Mouse (Mus musculus): ENCODE data around the gene Sh3pxd2b. TPM values are rescaled to one million over a fixed set of nuclear protein-coding genes. Genes with fewer than 3 reads are reported as not detected.

Sh3pxd2b gene
- polyA plus RNA-seq, 1 experiment from 2014 or later, result 21.3 TPM

DNA sequence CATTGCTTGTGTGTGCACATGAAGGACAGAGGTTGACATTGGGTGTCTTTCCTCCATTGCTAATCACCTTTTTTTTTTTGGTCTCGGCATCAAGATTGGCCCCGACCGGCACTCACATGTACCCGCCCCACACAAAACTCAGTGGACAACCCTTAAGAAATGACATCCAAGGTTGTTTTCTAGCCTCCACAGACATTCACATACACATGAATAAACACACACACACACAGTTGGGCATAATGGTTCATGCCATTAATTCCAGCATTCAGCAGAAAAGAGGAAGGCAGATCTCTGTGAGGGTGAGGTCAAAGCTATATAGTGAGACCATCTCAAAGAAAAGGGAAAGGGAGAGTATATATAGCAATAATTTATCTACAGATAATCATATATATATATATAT is 105.1 kb downstream of the Sh3pxd2b start:
- no peak for ATAC-seq (ENCODE audit: insufficient read depth, low FRiP score)
- Histone ChIP-seq H3K4me2 (ENCODE audit: low read depth, low read length) (no peak overlapping the region), H3K9ac (ENCODE audit: low read length) (no peak overlapping the region), H3K36me3 (ENCODE audit: control insufficient read depth, insufficient read depth, low read length) (no peaks in the 10 kb centered on the region), H3K4me1 (ENCODE audit: control insufficient read depth, insufficient read depth, low read length) (0 out of 2 replicates have a peak, but pooled peaks cover 2% of the 10 kb centered on the region), H3K9me3 (replicated peaks; ENCODE audit: control insufficient read depth, low read length) (no peaks in the 10 kb centered on the region), H3K27ac (ENCODE audit: low read length) (no peak overlapping the region), H3K4me3 (replicated peaks; ENCODE audit: low read length) (no peak overlapping the region), H3K27me3 (ENCODE audit: control insufficient read depth, insufficient read depth, low read length) (no peaks in the 10 kb centered on the region)
- WGBS, result 90% methylated on average over 4 of the region's 4 CpGs

DNA sequence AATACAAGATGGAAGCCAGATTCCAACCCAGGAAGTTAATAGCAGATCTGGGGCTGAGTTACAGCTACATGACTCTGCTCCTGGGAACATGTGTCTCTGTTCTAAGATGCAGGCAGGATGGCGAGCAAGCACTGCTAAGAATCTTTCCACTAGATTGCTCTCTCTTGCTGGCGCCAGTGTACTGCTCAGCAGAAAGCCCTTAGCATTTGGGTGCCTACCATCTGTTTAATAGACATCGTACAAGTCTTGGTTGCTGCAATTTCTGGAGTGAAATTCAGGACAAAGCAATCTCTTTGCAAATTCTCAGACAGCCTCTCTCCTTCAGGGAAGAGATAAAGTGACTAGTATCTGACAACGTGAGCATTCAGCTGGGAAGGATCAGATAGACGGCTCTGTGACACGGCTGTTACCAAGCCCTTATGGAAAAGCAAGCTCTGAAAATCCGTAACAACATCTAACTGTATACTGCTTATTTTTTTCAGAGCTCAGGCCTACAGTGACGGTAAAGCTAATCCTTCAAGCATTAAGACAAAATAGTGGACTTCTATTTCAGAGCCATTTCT is 105.8 kb downstream of the Sh3pxd2b start:
- H3K4me1 ChIP-seq (ENCODE audit: control insufficient read depth, insufficient read depth, low read length), result 0 out of 2 replicates have a peak, but pooled peaks cover 2% of the 10 kb centered on the region
- 54% methylated on average over 8 of the region's 8 CpGs for WGBS
- peak overlapping the region; percentile 67 for H3K27ac ChIP-seq (ENCODE audit: low read length)
- no peaks in the 10 kb centered on the region for H3K36me3 ChIP-seq (ENCODE audit: control insufficient read depth, insufficient read depth, low read length)
- H3K9ac ChIP-seq (ENCODE audit: low read length), result peak overlapping the region; percentile 48; the same call in 1 of the 2 replicates
- H3K27me3 ChIP-seq (ENCODE audit: control insufficient read depth, insufficient read depth, low read length), result no peaks in the 10 kb centered on the region
- no peak for ATAC-seq (ENCODE audit: insufficient read depth, low FRiP score)
- no peak overlapping the region for H3K4me3 ChIP-seq (replicated peaks; ENCODE audit: low read length)
- 0 out of 2 replicates have a peak overlapping the region, but pooled peaks have one; percentile 87 for H3K4me2 ChIP-seq (ENCODE audit: low read depth, low read length)
- H3K9me3 ChIP-seq (replicated peaks; ENCODE audit: control insufficient read depth, low read length), result no peaks in the 10 kb centered on the region

DNA sequence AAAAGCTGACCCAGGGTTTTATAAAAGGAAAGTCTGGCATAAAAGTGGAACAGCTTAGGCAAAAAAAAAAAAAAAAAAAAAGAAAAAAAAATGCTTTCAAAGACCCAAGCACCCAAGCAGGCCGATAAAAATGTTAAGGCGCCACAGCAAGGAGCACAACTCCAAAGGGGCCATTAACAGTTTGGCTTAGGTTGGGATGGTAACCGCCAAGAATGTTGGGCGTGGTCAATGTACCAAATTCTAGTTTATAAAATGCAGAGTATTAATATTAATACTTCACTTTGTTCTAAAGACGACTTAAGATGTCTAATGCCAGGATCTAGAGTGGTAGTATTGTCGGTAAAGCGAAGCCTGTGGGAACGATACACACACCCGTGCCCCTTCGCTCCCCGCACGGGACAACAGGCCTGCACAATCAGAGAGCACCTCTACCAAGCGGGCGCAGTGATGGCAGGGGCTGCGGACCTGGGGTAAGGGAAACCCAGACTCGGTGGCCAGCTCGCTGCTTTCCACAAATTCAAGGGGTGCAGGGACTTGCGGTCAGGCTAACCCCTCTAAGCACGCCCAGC is 106.7 kb downstream of the Sh3pxd2b start:
- peak overlapping the region; percentile 97 for H3K27ac ChIP-seq (ENCODE audit: low read length)
- no peaks in the 10 kb centered on the region for H3K27me3 ChIP-seq (ENCODE audit: control insufficient read depth, insufficient read depth, low read length)
- no peaks in the 10 kb centered on the region for H3K36me3 ChIP-seq (ENCODE audit: control insufficient read depth, insufficient read depth, low read length)
- peak overlapping the region; percentile 98 for H3K4me3 ChIP-seq (replicated peaks; ENCODE audit: low read length)
- 3% methylated on average over 19 of the region's 19 CpGs for WGBS
- H3K4me1 ChIP-seq (ENCODE audit: control insufficient read depth, insufficient read depth, low read length), result 0 out of 2 replicates have a peak, but pooled peaks cover 2% of the 10 kb centered on the region
- no peaks in the 10 kb centered on the region for H3K9me3 ChIP-seq (replicated peaks; ENCODE audit: control insufficient read depth, low read length)
- ATAC-seq (ENCODE audit: insufficient read depth, low FRiP score), result no peak; the same call in 1 of the 2 replicates
- peak overlapping the region; percentile 96 for H3K9ac ChIP-seq (ENCODE audit: low read length)
- H3K4me2 ChIP-seq (ENCODE audit: low read depth, low read length), result peak overlapping the region; percentile 87

DNA sequence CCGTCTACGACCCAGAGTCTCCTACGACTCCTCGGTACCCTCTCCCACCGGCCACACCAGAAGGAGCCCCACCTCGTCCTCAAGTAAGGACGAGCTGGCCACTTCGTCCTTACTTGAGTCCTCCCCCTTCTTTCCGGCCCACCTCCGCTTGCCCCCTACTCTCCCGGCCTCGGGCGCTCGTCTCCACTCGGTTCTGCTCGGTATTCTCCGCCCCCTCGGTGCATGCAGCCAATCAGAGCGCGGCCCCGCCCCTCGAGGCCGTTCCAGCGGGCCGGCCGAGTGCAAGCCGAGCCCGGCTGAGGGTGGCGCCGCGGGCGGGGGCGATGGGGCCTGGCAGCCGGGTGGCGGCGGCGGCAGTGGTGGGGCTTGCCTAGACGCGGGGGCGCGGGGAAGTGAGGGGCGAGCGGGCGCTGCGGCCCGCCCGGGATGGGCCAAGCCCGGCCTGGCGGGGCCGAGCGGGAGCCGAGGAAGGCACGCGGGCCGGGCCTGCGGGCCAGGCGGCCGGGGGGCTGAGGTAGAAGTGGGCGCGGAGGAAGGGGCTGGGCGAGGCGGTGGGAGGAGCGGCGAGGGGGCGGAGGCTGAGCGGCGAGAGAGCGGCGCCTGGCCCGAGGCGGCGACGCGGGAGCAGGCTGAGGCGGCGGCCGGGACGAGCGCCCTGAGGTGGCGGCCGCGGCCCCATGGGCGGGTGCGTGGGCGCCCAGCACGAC is 107.3 kb downstream of the Sh3pxd2b start, which contains the start of gene Ubtd2:
Gene Ubtd2 (plus strand): TSS at position 571 of the 707 bp plus-strand sequence.
- no peaks in the 10 kb centered on the region for H3K36me3 ChIP-seq (ENCODE audit: control insufficient read depth, insufficient read depth, low read length)
- peak; percentile 98 for ATAC-seq (ENCODE audit: insufficient read depth, low FRiP score)
- H3K9ac ChIP-seq (ENCODE audit: low read length), result peak within 1 kb of the TSS; percentile 96
- peak within 1 kb of the TSS; percentile 87 for H3K4me2 ChIP-seq (ENCODE audit: low read depth, low read length)
- WGBS, result under 1% methylated on average over 80 of the region's 86 CpGs
- no peaks in the 10 kb centered on the region for H3K9me3 ChIP-seq (replicated peaks; ENCODE audit: control insufficient read depth, low read length)
- no peaks in the 10 kb centered on the region for H3K27me3 ChIP-seq (ENCODE audit: control insufficient read depth, insufficient read depth, low read length)
- 0 out of 2 replicates have a peak, but pooled peaks cover 2% of the 10 kb centered on the region for H3K4me1 ChIP-seq (ENCODE audit: control insufficient read depth, insufficient read depth, low read length)
- H3K27ac ChIP-seq (ENCODE audit: low read length), result peak within 1 kb of the TSS; percentile 97
- H3K4me3 ChIP-seq (replicated peaks; ENCODE audit: low read length), result peak within 1 kb of the TSS; percentile 98

- H3K4me2 ChIP-seq (ENCODE audit: low read depth, low read length), result peak overlapping the region; percentile 87
- WGBS, result under 1% methylated on average over 58 of the region's 58 CpGs
- peak; percentile 0 for ATAC-seq (ENCODE audit: insufficient read depth, low FRiP score)
- H3K27me3 ChIP-seq (ENCODE audit: control insufficient read depth, insufficient read depth, low read length), result no peaks in the 10 kb centered on the region
- peak overlapping the region; percentile 98 for H3K4me3 ChIP-seq (replicated peaks; ENCODE audit: low read length)
- no peaks in the 10 kb centered on the region for H3K36me3 ChIP-seq (ENCODE audit: control insufficient read depth, insufficient read depth, low read length)
- no peaks in the 10 kb centered on the region for H3K9me3 ChIP-seq (replicated peaks; ENCODE audit: control insufficient read depth, low read length)
- H3K4me1 ChIP-seq (ENCODE audit: control insufficient read depth, insufficient read depth, low read length), result 0 out of 2 replicates have a peak, but pooled peaks cover 2% of the 10 kb centered on the region
- H3K9ac ChIP-seq (ENCODE audit: low read length), result peak overlapping the region; percentile 96
- H3K27ac ChIP-seq (ENCODE audit: low read length), result peak overlapping the region; percentile 97
These were observed 108.0 kb downstream of the Sh3pxd2b start for GRCm38 (mm10) chr11:32455507-32456141.

DNA sequence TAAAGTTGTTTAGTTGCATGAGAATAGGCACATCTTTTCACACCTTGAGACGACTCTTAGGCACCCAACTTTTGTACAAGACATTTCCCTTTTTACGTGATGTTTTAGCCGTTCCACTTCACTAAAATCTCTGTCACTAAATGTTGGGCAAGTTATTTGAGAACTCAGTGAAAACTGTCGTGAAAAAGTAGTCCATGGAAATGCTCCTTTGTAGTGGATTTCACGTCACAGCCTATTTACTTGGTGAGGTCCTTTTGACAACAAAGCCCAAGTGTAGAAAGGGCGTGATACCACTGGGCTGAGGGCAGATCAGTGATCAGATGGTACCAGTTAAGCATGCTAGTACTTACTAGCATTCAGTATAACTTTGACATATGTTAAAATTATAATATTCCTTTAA is 108.7 kb downstream of the Sh3pxd2b start:
- WGBS, result 8% methylated on average over 6 of the region's 6 CpGs
- ATAC-seq (ENCODE audit: insufficient read depth, low FRiP score), result no peak

DNA sequence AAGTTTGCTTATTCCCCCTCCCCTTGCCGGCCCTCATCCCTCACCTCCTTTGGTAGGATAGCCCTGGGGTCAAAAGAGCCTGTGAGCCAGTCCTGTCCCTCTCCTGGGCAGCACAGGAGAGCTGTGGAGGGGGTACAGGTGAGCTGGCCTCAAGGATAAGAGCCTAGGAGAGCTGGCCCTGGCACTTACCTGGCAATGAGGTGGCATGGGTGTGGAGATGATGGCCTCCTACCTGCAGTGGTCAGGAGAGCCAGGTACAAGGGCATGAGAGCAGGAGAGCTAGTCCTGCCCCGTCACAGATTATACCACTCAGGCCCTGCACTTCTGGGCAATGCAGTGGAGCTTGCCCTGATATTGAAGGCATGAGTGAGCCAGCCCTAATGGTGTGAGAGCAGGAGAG is 116.7 kb downstream of the Sh3pxd2b start:
- 62% methylated on average over 2 of the region's 2 CpGs for WGBS

More for the DNA sequence above, 108.7 kb downstream of the Sh3pxd2b start:
- H3K36me3 ChIP-seq (ENCODE audit: control insufficient read depth, insufficient read depth, low read length), result no peaks in the 10 kb centered on the region
- no peaks in the 10 kb centered on the region for H3K27me3 ChIP-seq (ENCODE audit: control insufficient read depth, insufficient read depth, low read length)
- H3K4me1 ChIP-seq (ENCODE audit: control insufficient read depth, insufficient read depth, low read length), result 0 out of 2 replicates have a peak, but pooled peaks cover 2% of the 10 kb centered on the region
- H3K9ac ChIP-seq (ENCODE audit: low read length), result peak overlapping the region; percentile 96
- H3K27ac ChIP-seq (ENCODE audit: low read length), result peak overlapping the region; percentile 97; the same call in 1 of the 2 replicates
- peak overlapping the region; percentile 98 for H3K4me3 ChIP-seq (replicated peaks; ENCODE audit: low read length)
- no peaks in the 10 kb centered on the region for H3K9me3 ChIP-seq (replicated peaks; ENCODE audit: control insufficient read depth, low read length)
- peak overlapping the region; percentile 87 for H3K4me2 ChIP-seq (ENCODE audit: low read depth, low read length)

DNA sequence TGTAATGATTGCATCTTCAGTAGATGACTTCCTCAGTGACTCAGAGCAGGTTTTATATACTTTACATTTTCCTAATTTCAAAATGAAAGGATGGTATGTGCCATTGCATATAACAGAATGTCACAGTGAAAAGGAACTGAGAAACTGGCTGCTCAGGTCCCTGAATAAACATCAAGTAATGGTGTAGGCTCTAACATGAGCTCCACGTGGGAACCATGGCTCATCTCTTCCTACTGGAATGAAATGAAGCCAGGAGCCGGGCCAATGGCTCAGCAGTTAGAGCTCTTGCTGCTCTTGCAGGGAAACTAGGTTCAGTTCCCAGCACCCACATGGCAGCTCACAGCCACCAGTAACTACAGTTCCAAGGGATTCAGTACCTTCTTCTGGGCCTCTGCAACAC is 124.3 kb downstream of the Sh3pxd2b start:
- H3K4me1 ChIP-seq (ENCODE audit: control insufficient read depth, insufficient read depth, low read length), result 0 out of 2 replicates have a peak, but pooled peaks cover 4% of the 10 kb centered on the region
- WGBS, result 62% methylated on average over 2 of the region's 2 CpGs
- H3K4me3 ChIP-seq (replicated peaks; ENCODE audit: low read length), result no peak overlapping the region
- H3K36me3 ChIP-seq (ENCODE audit: control insufficient read depth, insufficient read depth, low read length), result no peaks in the 10 kb centered on the region
- H3K27me3 ChIP-seq (ENCODE audit: control insufficient read depth, insufficient read depth, low read length), result no peaks in the 10 kb centered on the region
- H3K9me3 ChIP-seq (replicated peaks; ENCODE audit: control insufficient read depth, low read length), result no peaks in the 10 kb centered on the region
- H3K9ac ChIP-seq (ENCODE audit: low read length), result no peak overlapping the region
- no peak overlapping the region for H3K4me2 ChIP-seq (ENCODE audit: low read depth, low read length)
- ATAC-seq (ENCODE audit: insufficient read depth, low FRiP score), result no peak
- no peak overlapping the region for H3K27ac ChIP-seq (ENCODE audit: low read length)

More for the DNA sequence above, 116.7 kb downstream of the Sh3pxd2b start:
- H3K9me3 ChIP-seq (replicated peaks; ENCODE audit: control insufficient read depth, low read length), result no peaks in the 10 kb centered on the region
- no peaks in the 10 kb centered on the region for H3K27me3 ChIP-seq (ENCODE audit: control insufficient read depth, insufficient read depth, low read length)
- no peak overlapping the region for H3K9ac ChIP-seq (ENCODE audit: low read length)
- H3K4me3 ChIP-seq (replicated peaks; ENCODE audit: low read length), result no peak overlapping the region
- H3K27ac ChIP-seq (ENCODE audit: low read length), result no peak overlapping the region
- no peak for ATAC-seq (ENCODE audit: insufficient read depth, low FRiP score)
- no peaks in the 10 kb centered on the region for H3K36me3 ChIP-seq (ENCODE audit: control insufficient read depth, insufficient read depth, low read length)
- 0 out of 2 replicates have a peak, but pooled peaks cover 4% of the 10 kb centered on the region for H3K4me1 ChIP-seq (ENCODE audit: control insufficient read depth, insufficient read depth, low read length)
- H3K4me2 ChIP-seq (ENCODE audit: low read depth, low read length), result no peak overlapping the region
